Mouse (Mus musculus): Measurements from ENCODE around the gene Gpsm1. TPM values are rescaled to one million over a fixed set of nuclear protein-coding genes. Genes with fewer than 3 reads are reported as not detected.

Gpsm1 gene
- polyA plus RNA-seq, 1 experiment from 2014 or later: 64.4 TPM

DNA sequence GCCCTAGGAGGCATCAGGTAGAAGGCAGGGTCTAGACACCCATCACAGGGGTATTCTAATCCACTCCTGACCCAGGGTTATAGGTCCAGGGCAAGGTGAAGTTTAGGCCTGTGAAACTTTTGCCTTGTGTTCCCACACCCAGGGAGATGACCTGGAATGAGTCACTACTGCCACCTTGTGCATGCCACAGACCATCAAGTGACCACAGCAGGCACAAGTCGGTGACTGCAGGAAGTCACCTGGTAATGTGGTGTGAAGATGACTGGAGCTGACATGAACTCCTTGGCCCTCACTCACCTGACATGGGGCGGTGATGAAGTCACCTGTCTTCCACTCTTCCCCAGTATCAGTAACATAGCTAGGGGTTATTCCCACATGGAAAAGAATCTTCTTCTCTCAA lies 2.5 kb upstream of the Gpsm1 start:
- no peaks in the 10 kb centered on the region for H3K36me3 ChIP-seq
- no peak overlapping the region for H3K27ac ChIP-seq
- no peak for ATAC-seq (replicated peaks; ENCODE audit: insufficient number of reproducible peaks, insufficient read depth, low FRiP score, low read depth)
- H3K4me3 ChIP-seq: no peak overlapping the region
- no peak overlapping the region for H3K9ac ChIP-seq
- H3K9me3 ChIP-seq (replicated peaks): no peaks in the 10 kb centered on the region
- 51% methylated on average over 2 of the region's 2 CpGs for WGBS
- peaks cover 56% of the 10 kb centered on the region for H3K4me1 ChIP-seq (replicated peaks)
- no peaks in the 10 kb centered on the region for H3K27me3 ChIP-seq
- H3K4me2 ChIP-seq: no peak overlapping the region

DNA sequence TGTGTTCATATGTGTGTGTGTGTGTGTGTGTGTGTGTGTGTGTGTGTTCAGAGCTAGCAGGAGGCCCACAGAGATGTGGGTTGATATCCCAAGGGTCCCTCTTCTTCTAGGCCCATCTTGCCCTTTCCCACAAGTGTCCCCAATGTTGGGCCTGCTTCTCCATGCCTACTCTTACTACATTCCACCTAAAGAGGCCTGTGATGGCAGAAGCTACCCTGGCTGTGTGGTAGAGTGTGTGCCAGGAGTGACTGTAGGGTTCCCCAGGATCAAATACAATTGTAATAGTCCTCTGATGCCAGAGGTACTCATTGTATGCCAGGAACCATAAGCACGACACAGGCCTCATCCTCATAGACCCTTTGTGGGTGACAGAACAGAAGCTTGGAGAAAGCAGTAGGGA lies 1.9 kb upstream of the Gpsm1 start:
- peaks cover 62% of the 10 kb centered on the region for H3K4me1 ChIP-seq (replicated peaks)
- H3K27me3 ChIP-seq: no peaks in the 10 kb centered on the region
- H3K27ac ChIP-seq: peak overlapping the region; percentile 96
- no peak overlapping the region for H3K4me2 ChIP-seq
- no peaks in the 10 kb centered on the region for H3K9me3 ChIP-seq (replicated peaks)
- H3K36me3 ChIP-seq: no peaks in the 10 kb centered on the region
- H3K4me3 ChIP-seq: no peak overlapping the region
- ATAC-seq (replicated peaks; ENCODE audit: insufficient number of reproducible peaks, insufficient read depth, low FRiP score, low read depth): no peak
- no peak overlapping the region for H3K9ac ChIP-seq
- 90% methylated on average over 1 of the region's 1 CpGs for WGBS

GRCm38 (mm10) chr2:26314281-26315071 lies 839 bp upstream of the Gpsm1 start:
- Histone ChIP-seq H3K9ac (peak overlapping the region; percentile 96; the same call in 1 of the 2 replicates), H3K9me3 (replicated peaks) (no peaks in the 10 kb centered on the region), H3K36me3 (no peaks in the 10 kb centered on the region), H3K4me2 (peak overlapping the region; percentile 78), H3K4me3 (peak overlapping the region; percentile 86), H3K4me1 (replicated peaks) (peaks cover 64% of the 10 kb centered on the region), H3K27ac (peak overlapping the region; percentile 96), H3K27me3 (no peaks in the 10 kb centered on the region)
- no peak; the same call in 1 of the 2 replicates for ATAC-seq (replicated peaks; ENCODE audit: insufficient number of reproducible peaks, insufficient read depth, low FRiP score, low read depth)
- 42% methylated on average over 13 of the region's 13 CpGs for WGBS

- Histone ChIP-seq H3K36me3 (no peaks in the 10 kb centered on the region), H3K27ac (peak overlapping the region; percentile 96), H3K4me1 (replicated peaks) (peaks cover 71% of the 10 kb centered on the region), H3K9me3 (replicated peaks) (no peaks in the 10 kb centered on the region), H3K9ac (peak overlapping the region; percentile 96), H3K27me3 (no peaks in the 10 kb centered on the region), H3K4me2 (peak overlapping the region; percentile 78), H3K4me3 (peak overlapping the region; percentile 86)
- peak; percentile 23 for ATAC-seq (replicated peaks; ENCODE audit: insufficient number of reproducible peaks, insufficient read depth, low FRiP score, low read depth)
- WGBS: 2% methylated on average over 11 of the region's 11 CpGs
Measured at GRCm38 (mm10) chr2:26315925-26316311, 603 bp downstream of the Gpsm1 start.

GRCm38 (mm10) chr2:26316576-26317246 lies 1.4 kb downstream of the Gpsm1 start:
- peak overlapping the region; percentile 78 for H3K4me2 ChIP-seq
- no peak for ATAC-seq (replicated peaks; ENCODE audit: insufficient number of reproducible peaks, insufficient read depth, low FRiP score, low read depth)
- peaks cover 77% of the 10 kb centered on the region for H3K4me1 ChIP-seq (replicated peaks)
- no peaks in the 10 kb centered on the region for H3K36me3 ChIP-seq
- no peaks in the 10 kb centered on the region for H3K27me3 ChIP-seq
- peak overlapping the region; percentile 86 for H3K4me3 ChIP-seq
- 52% methylated on average over 9 of the region's 9 CpGs for WGBS
- peak overlapping the region; percentile 96 for H3K27ac ChIP-seq
- H3K9ac ChIP-seq: peak overlapping the region; percentile 96; the same call in 1 of the 2 replicates
- H3K9me3 ChIP-seq (replicated peaks): no peaks in the 10 kb centered on the region

- Histone ChIP-seq H3K27me3 (no peaks in the 10 kb centered on the region), H3K4me2 (peak overlapping the region; percentile 78), H3K27ac (peak overlapping the region; percentile 96), H3K4me3 (peak overlapping the region; percentile 86), H3K9me3 (replicated peaks) (no peaks in the 10 kb centered on the region), H3K36me3 (no peaks in the 10 kb centered on the region), H3K9ac (peak overlapping the region; percentile 96; the same call in 1 of the 2 replicates), H3K4me1 (replicated peaks) (peaks cover 76% of the 10 kb centered on the region)
- WGBS: 48% methylated on average over 3 of the region's 3 CpGs
- no peak for ATAC-seq (replicated peaks; ENCODE audit: insufficient number of reproducible peaks, insufficient read depth, low FRiP score, low read depth)
Measured at GRCm38 (mm10) chr2:26317371-26317770, 2.1 kb downstream of the Gpsm1 start.

- Histone ChIP-seq H3K27me3 (no peaks in the 10 kb centered on the region), H3K4me3 (no peak overlapping the region), H3K36me3 (no peaks in the 10 kb centered on the region), H3K4me2 (peak overlapping the region; percentile 78), H3K27ac (no peak overlapping the region), H3K4me1 (replicated peaks) (peaks cover 77% of the 10 kb centered on the region), H3K9me3 (replicated peaks) (no peaks in the 10 kb centered on the region), H3K9ac (no peak overlapping the region)
- ATAC-seq (replicated peaks; ENCODE audit: insufficient number of reproducible peaks, insufficient read depth, low FRiP score, low read depth): no peak
- 78% methylated on average over 3 of the region's 3 CpGs for WGBS
Measured at GRCm38 (mm10) chr2:26317991-26318672, 2.8 kb downstream of the Gpsm1 start.

DNA sequence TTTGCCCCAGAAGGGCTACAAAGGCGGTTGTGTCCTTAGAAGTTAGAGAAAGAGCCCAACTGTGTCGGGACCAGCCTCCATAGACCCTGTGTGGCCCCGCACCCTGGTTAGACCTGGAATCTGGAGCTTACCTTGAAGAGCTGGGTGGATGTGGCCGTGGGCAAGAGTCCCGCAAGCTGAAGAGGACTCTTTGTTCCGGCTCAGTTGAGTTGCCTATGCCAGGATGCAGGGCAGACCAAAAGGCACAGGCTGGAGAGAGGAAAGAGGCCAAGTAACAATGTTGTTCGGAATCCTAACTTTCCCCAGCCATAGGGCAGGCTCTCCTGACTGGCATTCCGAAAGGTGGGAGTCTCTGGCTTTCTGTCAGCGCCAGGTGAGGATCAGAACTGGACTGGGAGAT lies 3.8 kb downstream of the Gpsm1 start:
- 92% methylated on average over 9 of the region's 9 CpGs for WGBS
- Histone ChIP-seq H3K27me3 (no peaks in the 10 kb centered on the region), H3K36me3 (0 out of 2 replicates have a peak, but pooled peaks cover 6% of the 10 kb centered on the region), H3K4me3 (no peak overlapping the region), H3K4me1 (replicated peaks) (peaks cover 83% of the 10 kb centered on the region), H3K9ac (no peak overlapping the region), H3K4me2 (no peak overlapping the region), H3K27ac (no peak overlapping the region), H3K9me3 (replicated peaks) (no peaks in the 10 kb centered on the region)
- ATAC-seq (replicated peaks; ENCODE audit: insufficient number of reproducible peaks, insufficient read depth, low FRiP score, low read depth): no peak

- Histone ChIP-seq H3K27ac (no peak overlapping the region), H3K4me1 (replicated peaks) (peaks cover 83% of the 10 kb centered on the region), H3K36me3 (0 out of 2 replicates have a peak, but pooled peaks cover 11% of the 10 kb centered on the region), H3K9ac (no peak overlapping the region), H3K4me3 (no peak overlapping the region), H3K27me3 (no peaks in the 10 kb centered on the region), H3K9me3 (replicated peaks) (no peaks in the 10 kb centered on the region), H3K4me2 (no peak overlapping the region)
- ATAC-seq (replicated peaks; ENCODE audit: insufficient number of reproducible peaks, insufficient read depth, low FRiP score, low read depth): no peak
- WGBS: 88% methylated on average over 13 of the region's 13 CpGs
Measured at GRCm38 (mm10) chr2:26319519-26320244, 4.4 kb downstream of the Gpsm1 start.

DNA sequence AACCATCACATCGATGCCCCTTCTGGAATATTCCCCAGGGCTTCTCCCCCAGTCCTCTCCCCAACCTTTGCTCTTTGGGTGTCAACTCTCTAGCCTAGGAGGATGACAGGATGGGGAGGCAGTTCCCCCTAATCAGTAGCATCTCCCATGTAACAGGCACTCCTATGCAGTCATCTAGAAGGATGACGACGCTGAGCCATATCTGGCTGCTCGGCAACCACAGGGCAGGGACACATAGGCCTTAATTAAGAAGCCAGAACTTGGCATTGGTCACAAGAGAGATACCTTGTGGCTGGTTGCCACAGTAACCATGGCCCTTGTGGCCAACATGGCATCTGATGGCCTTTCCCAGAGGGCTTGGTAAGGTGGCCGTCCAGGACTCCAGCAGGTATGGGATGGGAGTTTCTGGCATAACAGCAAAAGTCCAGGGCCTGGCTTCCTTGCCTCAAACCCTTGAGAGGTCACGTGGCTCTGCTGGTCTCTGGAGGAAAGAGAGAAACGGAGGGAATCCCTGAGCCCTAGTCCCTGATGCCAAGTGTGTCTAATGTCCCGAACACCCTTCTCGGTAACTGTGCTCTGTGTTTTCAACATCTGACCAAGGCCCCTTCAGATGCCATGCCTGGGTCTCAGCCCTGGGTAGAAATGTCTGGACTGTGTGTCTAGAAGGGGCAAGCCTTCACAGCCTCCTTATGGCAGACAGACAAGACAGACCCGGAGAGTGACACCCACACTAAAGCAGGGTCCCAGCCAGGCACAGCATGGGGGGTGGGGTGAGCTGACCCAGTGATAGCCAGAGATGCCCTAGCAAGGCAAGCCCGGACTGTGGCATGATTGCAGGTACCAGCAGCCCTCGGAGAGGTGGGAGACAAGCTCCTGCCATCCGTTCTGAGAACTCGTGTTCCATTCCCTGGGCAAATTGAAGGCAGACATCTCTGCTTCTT lies 5.2 kb downstream of the Gpsm1 start:
- H3K27me3 ChIP-seq: no peaks in the 10 kb centered on the region
- H3K9ac ChIP-seq: 0 out of 2 replicates have a peak overlapping the region, but pooled peaks have one; percentile 12
- WGBS: 76% methylated on average over 14 of the region's 14 CpGs
- no peak overlapping the region for H3K27ac ChIP-seq
- H3K4me2 ChIP-seq: no peak overlapping the region
- no peak overlapping the region for H3K4me3 ChIP-seq
- ATAC-seq (replicated peaks; ENCODE audit: insufficient number of reproducible peaks, insufficient read depth, low FRiP score, low read depth): no peak
- 0 out of 2 replicates have a peak, but pooled peaks cover 16% of the 10 kb centered on the region for H3K36me3 ChIP-seq
- H3K4me1 ChIP-seq (replicated peaks): peaks cover 87% of the 10 kb centered on the region
- no peaks in the 10 kb centered on the region for H3K9me3 ChIP-seq (replicated peaks)
